Comparison of ENCODE assay signal across 12 mouse cellular contexts in genomic region chr1:127854486-127855222, GRCm38 (mm10). TPM values are rescaled to one million over a fixed set of nuclear protein-coding genes. Genes with fewer than 3 reads are reported as not detected.
DNase-seq lines count a peak whose midpoint lies in the region; ATAC-seq lines count a peak whose summit lies in the region.
"Had no signal": no experiment of that assay in that cellular context is flagged by ENCODE, and none has a peak within 500 bp of the region (broad histone marks: within the 10 kb centered on the region; RNA-seq: fewer than 3 reads in every experiment).

TSS of gene Map3k19 (minus strand) at chr1:127855031.

- no peak within 1 kb of the TSS for H3K27ac ChIP-seq in hindbrain, embryonic 16.5 days (ENCODE audit: low read depth, low read length)
- no peak within 1 kb of the TSS for H3K27ac ChIP-seq in hindbrain, embryonic 11.5 days (ENCODE audit: low read depth, low read length)
- H3K27ac ChIP-seq: hindbrain, embryonic 14.5 days had no signal

- H3K36me3 ChIP-seq in hindbrain, embryonic 16.5 days (ENCODE audit: control insufficient read depth, insufficient read depth, low read length) = no peaks in the 10 kb centered on the region
- no peaks in the 10 kb centered on the region for H3K36me3 ChIP-seq in hindbrain, embryonic 11.5 days (ENCODE audit: control insufficient read depth, insufficient read depth, low read length)
- H3K36me3 ChIP-seq: G1E had no signal

- H3K27me3 ChIP-seq in hindbrain, embryonic 16.5 days (replicated peaks; ENCODE audit: control insufficient read depth, insufficient read depth, low read length) = no peaks in the 10 kb centered on the region
- H3K27me3 ChIP-seq in hindbrain, embryonic 11.5 days (ENCODE audit: control insufficient read depth, insufficient read depth, low read length) = no peaks in the 10 kb centered on the region

- no peaks in the 10 kb centered on the region for H3K4me1 ChIP-seq in hindbrain, embryonic 16.5 days (ENCODE audit: control insufficient read depth, insufficient read depth, low read depth, low read length)
- H3K4me1 ChIP-seq in hindbrain, embryonic 11.5 days (replicated peaks; ENCODE audit: control insufficient read depth, insufficient read depth, low read length) = no peaks in the 10 kb centered on the region

- intact Hi-C loops in left cerebral cortex, postnatal 25 days (cut with DNase I) = no loop called here

- WGBS in hindbrain, embryonic 16.5 days = 62% methylated on average over 14 of the region's 14 CpGs
- 76% methylated on average over 14 of the region's 14 CpGs for WGBS in hindbrain, embryonic 11.5 days

- DNase-seq in hindbrain, embryonic 11.5 days (ENCODE audit: low spot score) = no peak
- peak; percentile 69 for DNase-seq in brain, adult 2 months (ENCODE audit: low read depth, low spot score)
- DNase-seq in left cerebral cortex, postnatal 25 days (ENCODE audit: low spot score in 2 of 2) = peak; percentile 52 to 54
- no peak for DNase-seq in spleen, adult 12 weeks (ENCODE audit: low spot score)
- no peak for DNase-seq in thymus, postnatal 4 days
- no peak for DNase-seq in heart, adult 8-10 months (ENCODE audit: low spot score)

- H3K9ac ChIP-seq in hindbrain, embryonic 16.5 days (ENCODE audit: low read depth, low read length) = no peak within 1 kb of the TSS
- H3K9ac ChIP-seq in hindbrain, embryonic 11.5 days (ENCODE audit: low read depth, low read length) = no peak within 1 kb of the TSS
- H3K9ac ChIP-seq: hindbrain, embryonic 14.5 days had no signal

- peak within 1 kb of the TSS; percentile 2; the same call in 1 of the 2 replicates for H3K4me3 ChIP-seq in hindbrain, embryonic 16.5 days (ENCODE audit: low read length)
- no peak within 1 kb of the TSS for H3K4me3 ChIP-seq in hindbrain, embryonic 11.5 days (ENCODE audit: low read depth, low read length)

- 0 out of 2 replicates have a peak, but pooled peaks have one; percentile 50 for ATAC-seq in hindbrain, embryonic 16.5 days
- no peak for ATAC-seq in hindbrain, embryonic 11.5 days (ENCODE audit: low FRiP score)
- peak; percentile 87 for ATAC-seq in frontal cortex, adult (ENCODE audit: low TSS enrichment)

- peaks cover 3% of the 10 kb centered on the region; the same call in 1 of the 2 replicates for H3K9me3 ChIP-seq in hindbrain, embryonic 16.5 days (ENCODE audit: control insufficient read depth, low read length)
- H3K9me3 ChIP-seq in hindbrain, embryonic 11.5 days (ENCODE audit: control insufficient read depth, low read length) = no peaks in the 10 kb centered on the region

- no peak within 1 kb of the TSS; the same call in 1 of the 2 replicates for H3K4me2 ChIP-seq in hindbrain, embryonic 16.5 days (ENCODE audit: low read length)
- no peak within 1 kb of the TSS for H3K4me2 ChIP-seq in hindbrain, embryonic 11.5 days (replicated peaks; ENCODE audit: low read depth, low read length)
- H3K4me2 ChIP-seq: hindbrain, embryonic 14.5 days had no signal

RNA-seq across cellular contexts. Expression of gene Map3k19, which starts in this region (rescaled TPM):
- 0.84 and 1.1 TPM in 2 replicates for polyA plus RNA-seq in hindbrain, embryonic 16.5 days (2015; fragmentation: Nextera tagmentation; extraction: Ambion mirVana)
- polyA plus RNA-seq in hindbrain, embryonic 11.5 days (2014; fragmentation: Nextera tagmentation; extraction: Ambion mirVana) = 0.47 and 0.94 TPM in 2 replicates
- 1 to 10 TPM; 5.4 to 6.0 TPM for total RNA-seq in left cerebral cortex, postnatal 25 days (2021)
- under 1 TPM in 2 of 4 experiments, not detected in 2; 0.09 to 0.14 TPM for total RNA-seq in heart, adult 8-10 months (2022)
- polyA plus RNA-seq: embryonic facial prominence, embryonic 11.5 days; G1E; liver, embryonic 16.5 days had no signal

Comparison
In these comparisons a context has a peak if more than half of its experiments do, and no peak if none do; other contexts are left out.
1. RNA of gene Map3k19 (total RNA-seq): 5.4 to 6.0 TPM in left cerebral cortex, postnatal 25 days; 0.09 to 0.14 TPM in heart, adult 8-10 months; every median in the first group is over 4 times any median in the second.
2. DNase-seq: peak in brain, adult 2 months (single experiment) and left cerebral cortex, postnatal 25 days (2 of 2); none in hindbrain, embryonic 11.5 days (single experiment), spleen, adult 12 weeks (single experiment), thymus, postnatal 4 days (single experiment) and heart, adult 8-10 months (single experiment).